Mouse (Mus musculus) adrenal gland, adult 2 months (tissue): Measurements from ENCODE around the gene Senp3. TPM values are rescaled to one million over a fixed set of nuclear protein-coding genes. Genes with fewer than 3 reads are reported as not detected.
"Not testable (repeated sequence)": the region's sequence is repeated elsewhere in the genome, so short reads cannot be mapped to it uniquely, and the experiment has no call there.

Experiments
- DNase-seq: peaks from one replicate; pipeline ENCODE4 v3.0.0; 2021
- polyA plus RNA-seq: library from polyadenylated mRNA; depleted of rRNA; stranded (reverse); fragments of >200 nt; gene quantifications from 2 replicates; pipeline ENCODE4 v1.2.3, GENCODE M21; 2012
- total RNA-seq, 2 experiments: library from RNA; stranded (reverse); gene quantifications; 2 replicates each; pipeline ENCODE4 v1.2.3; 2021

Senp3 gene
- total and polyA plus RNA-seq, 3 experiments: 37.5 to 75.5 (median 65.5) TPM

DNA sequence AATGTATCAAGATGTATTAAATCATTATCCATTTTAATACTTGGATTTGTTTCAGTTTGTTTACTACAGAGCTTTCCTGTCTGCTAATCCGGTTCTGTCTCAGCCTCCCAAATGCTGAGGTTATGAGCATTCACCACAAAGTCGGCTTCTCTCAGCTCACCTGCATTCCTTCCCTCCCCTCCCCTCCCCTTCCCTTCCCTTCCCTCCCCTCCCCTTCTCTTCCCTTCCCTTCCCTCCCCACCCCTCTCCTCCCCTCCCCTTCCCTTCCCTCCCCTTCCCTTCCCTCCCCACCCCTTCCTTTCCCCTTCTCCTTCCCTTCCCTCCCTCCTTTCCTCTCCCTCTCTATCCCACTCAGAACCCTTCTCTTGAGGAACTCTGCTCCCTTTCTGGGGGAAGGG is 22.7 kb upstream of the Senp3 start:
- DNase-seq: no peak

DNA sequence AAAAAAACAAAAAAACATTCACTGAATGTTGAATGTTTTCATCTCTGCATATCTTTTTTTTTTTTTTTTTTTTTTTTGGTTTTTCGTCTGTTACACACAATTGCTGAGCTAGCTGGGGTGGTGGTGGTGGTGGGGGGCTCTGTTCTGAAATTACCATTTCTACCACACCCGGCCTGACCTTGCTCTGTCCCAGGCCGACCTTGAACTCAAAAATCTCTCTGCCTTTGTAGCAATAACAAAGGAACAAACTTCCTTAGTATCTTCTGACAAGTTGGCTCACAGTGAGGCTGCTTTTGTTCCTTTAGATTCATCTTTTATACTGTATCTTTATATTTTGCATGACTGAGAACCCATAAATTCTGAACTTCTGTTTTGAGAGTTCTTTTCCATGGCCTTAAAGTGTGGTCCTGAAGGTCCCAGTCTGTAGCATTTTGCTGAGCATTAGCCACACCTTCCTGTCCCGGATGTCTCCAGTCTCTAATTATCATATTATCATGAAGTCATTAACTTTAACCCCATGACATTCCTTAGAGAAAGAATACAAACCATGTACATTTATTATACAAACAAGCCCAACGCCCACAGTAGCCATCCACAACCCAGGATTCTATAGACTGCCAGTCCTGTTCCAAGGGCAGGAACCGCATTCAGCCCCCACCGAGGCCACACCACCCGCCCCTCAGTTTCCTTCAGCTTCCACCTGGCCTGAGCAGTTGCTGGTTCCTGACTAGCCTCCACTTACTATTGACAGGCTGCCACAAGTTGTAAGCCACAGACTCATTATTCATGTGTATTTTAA is 22.1 kb upstream of the Senp3 start:
- DNase-seq: no peak

DNA sequence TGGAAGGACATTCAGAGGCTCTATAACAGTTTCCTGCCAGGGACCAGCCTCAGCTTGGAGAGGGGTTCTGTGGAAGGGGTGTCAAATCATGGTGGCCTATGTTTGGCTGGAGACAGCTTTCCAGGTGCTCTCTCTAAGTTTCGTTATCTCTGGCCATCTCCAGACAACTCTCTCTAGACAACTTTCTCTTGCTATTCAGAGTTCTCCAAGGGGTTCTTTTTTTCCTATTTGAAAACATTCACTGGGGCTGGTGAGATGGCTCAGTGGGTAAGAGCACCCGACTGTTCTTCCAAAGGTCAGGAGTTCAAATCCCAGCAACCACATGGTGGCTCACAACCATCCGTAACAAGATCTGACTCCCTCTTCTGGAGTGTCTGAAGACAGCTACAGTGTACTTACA is 21.5 kb upstream of the Senp3 start:
- not testable (repeated sequence) for DNase-seq

DNA sequence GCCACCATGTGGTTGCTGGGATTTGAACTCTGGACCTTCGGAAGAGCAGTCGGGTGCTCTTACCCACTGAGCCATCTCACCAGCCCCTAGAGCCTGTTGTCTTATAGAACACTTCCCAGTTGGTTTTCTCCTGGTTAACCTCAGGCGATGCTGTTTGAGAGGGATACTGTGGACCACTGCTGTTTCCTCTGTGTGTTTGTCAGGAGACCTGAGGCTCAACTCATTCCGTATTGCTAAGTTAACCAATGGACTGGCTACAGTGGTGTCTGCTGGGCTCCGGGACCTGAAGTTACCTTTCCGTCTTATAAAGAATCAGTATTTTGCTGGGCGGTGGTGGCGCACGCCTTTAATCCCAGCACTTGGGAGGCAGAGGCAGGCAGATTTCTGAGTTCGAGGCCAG is 21.0 kb upstream of the Senp3 start:
- DNase-seq: not testable (repeated sequence)

DNA sequence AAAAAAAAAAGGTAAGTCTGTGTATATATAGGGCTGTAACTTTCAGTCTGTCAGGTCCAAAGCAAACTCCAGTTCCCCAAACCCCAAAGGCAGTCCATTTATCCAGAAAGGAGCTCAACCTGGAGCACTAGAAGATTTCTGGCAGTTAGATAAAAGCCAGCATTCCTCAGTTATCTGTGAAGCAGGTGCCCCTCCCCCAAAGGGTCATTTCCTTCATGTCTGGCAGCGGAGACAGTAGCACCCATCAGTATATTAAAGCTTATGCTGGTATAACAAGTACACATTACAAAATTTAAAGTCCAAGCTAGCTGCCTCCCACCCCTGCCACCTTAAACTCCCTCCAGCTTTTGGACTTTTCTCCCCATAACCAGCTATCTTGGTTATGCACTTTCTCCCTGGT is 17.7 kb upstream of the Senp3 start:
- peak; percentile 39 for DNase-seq

DNA sequence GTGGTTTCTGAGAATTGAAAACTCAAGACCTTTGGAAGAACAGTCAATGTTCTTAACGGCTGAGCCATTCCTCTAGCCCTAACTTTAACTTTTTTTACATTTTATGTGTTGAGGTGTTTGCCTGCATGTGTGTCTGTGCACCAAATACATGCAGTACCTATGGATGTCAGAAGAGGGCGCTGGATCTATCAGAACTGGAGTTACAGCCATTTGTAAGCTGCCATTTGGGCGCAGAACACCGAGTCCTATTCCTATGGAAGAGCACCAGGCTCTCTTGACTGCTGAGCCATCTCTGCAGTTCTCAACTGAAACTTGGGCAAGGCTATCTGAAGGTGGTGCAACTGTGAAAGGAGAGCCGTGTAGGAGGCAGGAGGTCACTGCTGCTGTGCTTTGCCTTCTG is 16.7 kb upstream of the Senp3 start:
- DNase-seq: no peak

DNA sequence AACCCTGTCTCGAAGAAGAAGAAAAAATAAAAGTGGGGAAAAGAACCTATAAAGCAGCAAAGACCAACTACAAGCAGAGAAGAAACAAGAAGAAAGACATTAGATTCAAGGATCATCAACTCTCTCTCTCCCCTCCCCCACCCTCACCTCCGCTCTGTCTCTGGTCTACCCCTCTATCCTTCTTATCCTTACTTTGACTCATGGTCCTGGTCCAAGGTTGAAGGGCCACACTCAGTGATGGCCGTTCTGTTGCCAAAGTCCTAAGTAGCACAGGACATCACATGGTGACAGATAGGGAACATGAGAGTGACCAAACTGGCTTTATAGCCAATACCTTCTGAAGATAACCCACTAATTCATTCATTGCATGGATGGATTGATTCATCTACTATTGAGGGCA is 15.5 kb upstream of the Senp3 start:
- no peak for DNase-seq

DNA sequence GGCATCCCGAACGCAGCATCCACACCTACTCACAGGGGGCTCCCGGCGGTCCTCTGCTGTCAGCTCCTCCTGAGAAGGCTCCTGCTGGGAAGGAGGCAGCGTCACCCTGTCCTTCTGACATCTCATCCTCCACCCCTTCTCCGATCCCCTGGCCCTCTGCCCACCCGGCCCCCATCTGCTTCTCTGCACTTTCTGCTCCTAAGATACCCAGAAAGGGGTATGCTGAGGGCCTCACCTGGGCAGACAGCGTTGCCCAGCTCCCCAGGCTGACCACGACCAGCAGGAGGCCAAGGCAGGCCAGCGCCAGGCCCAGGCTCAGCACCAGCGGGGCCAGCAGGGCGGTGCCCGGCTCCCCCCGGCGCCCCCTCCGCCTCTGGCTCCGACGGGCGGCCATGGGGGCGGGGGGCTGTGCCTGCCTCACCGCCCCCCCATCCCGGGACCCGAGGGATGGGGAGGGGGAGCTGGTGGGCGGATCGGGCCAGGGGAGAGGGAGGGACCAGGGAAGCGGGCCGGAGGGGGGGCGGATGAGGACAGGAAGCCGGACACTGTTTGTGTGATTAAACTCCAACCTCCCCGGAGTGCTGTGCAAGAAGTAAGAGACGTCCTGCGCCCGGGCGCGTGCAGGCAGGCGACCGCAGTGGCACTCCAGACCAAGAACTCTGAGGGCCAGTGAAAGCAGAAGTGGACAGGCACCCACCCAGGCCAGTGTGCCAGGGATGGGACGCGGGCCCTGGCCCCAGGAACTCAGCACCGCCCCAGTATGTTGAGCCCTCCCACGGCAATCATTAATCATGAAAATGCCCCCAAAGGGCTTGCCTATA is 13.7 kb upstream of the Senp3 start, which contains the start of the genes Tnfsf12 and Tnfsfm13:
Tnfsf12 (minus strand) TSS at position 489 of the 821 bp plus-strand sequence.
Tnfsfm13 (minus strand) TSS at position 738 of the 821 bp plus-strand sequence.
- peak; percentile 89 for DNase-seq

DNA sequence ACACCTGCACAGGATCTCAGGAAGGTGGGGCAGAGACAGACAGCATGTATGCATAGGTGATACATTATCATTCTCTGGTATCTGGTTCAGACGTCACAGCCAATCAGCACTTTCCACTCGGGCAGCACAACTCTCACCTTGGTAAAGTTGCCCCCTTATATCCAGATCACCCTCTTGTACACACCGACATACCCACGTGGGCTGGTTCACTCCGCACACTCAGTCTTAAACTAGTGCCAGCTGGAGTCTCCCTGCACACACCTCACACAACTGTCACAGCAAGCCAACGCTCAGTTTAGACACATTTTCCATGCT is 13.1 kb upstream of the Senp3 start:
- no peak for DNase-seq

DNA sequence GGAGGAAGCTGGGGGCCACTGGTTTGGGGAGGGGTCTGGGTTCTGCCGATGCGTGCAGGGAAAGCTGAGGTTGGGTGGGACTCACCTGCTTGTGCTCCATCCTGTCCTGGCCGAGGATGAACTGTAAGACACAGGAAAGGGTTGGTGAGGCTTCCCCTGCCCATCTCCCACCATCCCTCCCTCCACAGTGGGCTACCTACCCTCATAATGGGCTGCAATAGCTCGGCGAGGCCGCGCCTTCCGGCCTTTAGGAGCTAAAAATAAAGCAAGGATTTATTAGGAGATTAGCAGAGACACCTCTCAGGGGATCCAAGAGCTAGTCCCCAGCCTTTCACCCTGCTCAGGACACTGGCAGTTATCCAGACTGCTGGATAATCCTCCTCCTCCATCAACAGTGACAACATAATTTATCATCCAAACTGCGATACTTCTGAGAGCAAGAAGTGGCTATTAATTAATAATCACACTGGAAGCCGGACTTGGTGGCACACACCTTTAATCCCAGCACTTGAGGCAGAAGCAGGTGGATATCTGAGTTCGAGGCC is 11.6 kb upstream of the Senp3 start:
- DNase-seq: no peak

DNA sequence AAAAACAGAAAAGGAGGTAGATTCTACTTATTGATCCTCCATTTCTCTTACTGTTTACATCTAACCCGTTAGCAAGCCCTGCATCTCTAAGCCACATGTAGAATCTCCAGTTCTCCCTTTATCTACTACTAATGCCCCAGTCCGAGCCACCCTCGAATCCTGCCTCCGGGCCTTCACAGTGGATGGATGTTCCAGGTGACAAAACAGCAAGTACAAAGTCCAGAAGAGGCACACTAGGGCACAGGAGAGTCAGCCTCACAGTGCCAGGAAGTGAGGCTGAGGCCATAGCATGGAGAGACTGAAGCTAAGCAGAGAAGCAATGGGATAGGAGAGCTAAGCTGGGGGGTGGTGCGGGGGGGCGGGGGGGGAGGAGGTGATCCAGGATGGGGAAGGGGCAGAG is 11.0 kb upstream of the Senp3 start:
- DNase-seq: no peak

DNA sequence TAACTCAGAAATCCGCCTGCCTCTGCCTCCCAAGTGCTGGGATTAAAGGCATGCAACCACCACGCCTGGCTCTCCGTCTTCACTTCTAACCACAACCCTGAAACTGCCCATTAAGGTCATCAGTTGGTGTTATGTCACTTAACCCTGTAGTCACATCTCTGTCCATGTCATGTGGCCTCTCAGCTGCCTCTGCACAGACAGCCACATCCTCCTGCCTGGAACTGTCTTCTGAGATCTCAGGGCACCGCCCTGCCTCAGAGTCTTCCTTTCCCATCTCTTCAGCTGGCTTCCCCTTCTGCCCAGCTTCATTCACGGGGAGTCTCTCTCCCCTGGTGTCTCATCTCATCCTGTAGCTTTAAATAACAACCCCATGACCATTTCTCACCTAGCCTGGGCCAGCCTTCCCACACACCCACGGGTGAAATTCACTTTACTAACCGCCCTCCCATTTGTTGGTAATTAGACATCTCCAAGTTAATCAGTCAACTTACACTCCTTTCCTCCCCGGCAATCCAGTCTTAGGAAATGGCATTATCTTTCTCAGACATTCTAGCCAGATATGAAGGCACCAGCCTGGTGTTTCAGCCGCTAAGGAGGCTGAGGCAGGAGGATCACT is 10.4 kb upstream of the Senp3 start:
- DNase-seq: no peak

DNA sequence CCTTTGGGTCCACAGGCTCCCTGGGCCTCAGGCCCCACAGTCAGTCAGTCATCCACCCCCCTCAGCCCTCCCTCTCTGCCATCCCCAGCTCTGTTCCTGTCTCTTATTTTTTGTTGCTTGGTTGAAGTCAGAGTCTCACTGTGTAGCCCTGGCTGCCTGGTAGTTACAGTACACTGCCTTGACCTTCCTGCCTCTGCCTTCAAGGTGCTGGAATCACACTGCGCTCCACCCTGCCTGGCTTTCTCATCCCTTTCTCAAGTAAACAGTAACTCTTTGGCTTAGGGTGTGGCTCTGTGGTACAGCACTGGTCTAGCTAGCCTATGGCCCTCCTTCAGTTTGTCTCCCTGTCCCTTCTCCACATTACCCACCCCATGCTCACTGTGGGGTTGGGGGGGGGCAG is 8.0 kb upstream of the Senp3 start:
- no peak for DNase-seq

DNA sequence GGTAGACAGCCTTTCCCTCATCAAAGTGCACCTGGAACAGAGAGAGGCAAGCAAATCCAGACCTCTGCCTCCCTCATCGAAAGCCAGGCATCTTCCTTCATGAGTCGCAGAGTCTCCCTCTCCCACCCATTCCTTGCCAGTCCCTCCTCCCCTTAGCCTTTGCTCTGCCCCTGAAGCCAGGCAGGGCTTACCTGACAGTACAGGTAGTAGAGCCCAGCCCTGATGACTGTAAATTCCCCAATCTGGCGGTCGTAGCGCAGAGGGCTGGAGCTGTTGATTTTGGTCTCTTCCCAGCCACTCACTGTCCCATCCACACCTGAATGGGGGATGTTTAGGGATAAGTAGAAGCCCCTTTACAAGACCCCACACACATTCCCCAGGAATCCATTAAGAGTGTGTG is 5.2 kb upstream of the Senp3 start:
- no peak for DNase-seq

DNA sequence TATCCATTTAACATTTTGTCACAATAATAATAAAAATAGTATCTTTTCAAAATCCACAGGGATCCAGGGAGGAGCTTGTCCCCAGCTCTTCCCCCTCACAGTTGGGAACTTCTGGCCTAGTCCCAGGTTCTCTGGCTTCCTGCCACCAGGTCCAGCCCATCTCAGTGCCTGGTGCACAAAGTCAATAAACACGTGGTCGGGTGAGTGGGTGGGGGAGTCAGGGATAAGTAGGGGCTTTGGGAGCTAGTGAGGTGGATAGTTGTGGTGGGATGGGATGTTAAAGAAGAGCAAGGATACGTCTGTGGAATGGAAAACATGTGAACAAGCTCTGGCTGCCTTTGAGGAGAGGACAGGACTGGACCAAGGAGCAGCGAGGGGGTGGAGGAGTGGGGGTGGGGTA is 4.5 kb upstream of the Senp3 start:
- DNase-seq: peak; percentile 64

DNA sequence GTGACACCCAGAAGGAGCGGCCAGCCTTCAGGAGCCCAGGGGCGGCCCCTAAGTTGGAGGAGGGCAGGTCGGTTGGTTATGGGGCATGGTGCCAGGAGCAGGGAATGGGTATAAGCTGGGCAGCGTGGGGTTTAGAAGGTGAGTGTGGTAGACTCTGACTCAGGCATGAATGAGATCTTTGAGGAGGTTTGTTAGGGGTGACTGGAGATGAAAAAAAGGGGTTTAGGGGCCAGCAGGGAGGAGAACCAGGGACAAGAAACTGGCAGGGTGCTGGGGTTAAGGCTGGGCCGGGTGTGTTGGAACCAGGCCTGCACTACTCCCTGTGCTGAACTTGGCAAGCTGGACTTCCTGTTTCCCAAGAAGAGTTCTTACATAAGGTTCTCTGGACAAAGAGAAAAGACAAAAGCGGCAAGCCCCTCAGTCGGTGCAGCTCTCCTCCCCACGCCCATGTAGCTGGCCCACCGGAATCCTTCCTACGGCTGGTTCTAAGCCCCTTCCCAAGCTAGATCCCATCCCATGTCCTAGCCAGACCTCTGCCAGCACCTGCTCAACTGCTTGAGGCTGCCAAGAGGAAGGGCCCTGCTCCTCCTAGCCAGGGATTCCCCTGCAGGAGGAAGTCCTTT is 3.8 kb upstream of the Senp3 start, which contains the start of gene Tnfsf13:
Tnfsf13 (minus strand) TSS at position 259 of the 623 bp plus-strand sequence.
- peak; percentile 86 for DNase-seq

DNA sequence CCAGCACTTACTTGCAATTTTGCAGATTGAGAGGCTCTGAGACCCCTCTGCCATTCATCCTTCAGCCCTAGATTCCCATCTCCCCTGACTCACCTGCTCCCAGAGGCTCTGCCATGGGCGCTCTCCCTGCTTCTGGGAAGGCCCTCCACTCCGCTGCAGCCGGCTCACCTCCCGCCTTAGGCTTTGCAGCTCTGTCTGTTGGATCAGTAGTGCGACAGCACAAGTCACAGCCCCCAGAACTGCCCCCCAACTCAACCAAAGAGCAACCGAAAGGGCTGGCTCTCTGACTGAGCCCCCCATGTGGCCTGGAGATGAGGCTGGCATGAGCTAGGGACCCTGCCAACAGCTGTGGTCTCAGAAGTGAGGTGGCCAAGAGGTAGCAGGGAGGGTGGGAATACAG is 3.1 kb upstream of the Senp3 start:
- DNase-seq: peak; percentile 21

DNA sequence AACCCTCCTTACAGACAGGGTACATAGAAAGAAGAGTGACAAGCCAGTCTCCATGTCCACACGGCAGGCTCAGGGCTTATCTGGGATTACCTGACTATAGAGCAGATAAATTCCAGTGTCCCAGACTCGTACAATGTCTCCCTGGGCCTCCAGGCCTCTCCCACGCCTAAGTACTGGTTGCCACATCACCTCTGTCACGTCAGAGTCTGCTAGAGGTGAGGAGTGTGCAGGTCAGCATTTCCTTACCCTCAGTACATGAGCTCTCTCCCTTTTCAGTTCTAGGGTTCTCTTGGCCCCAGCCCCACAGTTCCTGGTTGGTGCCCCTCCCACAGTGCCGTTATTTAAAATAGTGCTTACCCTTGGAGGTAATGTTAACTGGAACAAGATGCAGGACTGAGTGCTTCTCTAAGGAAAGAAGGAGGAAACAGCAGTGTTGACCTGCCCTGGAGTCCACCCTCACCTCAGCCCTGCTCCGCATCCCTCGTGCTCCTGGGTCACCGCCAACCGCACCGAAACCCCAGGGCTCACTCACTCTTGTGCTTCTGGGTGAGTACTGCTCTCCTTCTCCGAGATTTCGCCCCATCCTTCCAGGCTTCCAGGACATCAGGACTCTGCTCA is 2.4 kb upstream of the Senp3 start:
- no peak for DNase-seq

DNA sequence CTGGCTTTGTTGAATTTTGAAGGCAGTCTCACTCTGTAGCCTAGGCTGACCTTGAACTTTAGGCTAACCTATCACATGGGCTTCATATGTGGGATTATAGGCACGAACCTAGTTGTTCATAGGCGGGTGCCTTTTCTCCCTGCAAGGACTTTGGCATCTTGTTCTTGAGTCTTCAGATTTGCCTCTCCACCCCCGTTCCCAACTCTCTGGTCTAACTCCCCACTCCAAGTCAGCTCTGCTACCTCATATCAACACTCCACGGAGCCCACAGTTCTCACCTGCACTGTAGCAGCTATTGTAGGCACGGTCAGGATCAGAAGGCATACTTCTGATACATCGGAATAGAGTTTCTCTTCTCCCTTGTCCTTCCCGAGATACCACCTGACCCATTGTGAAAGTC is 1.7 kb upstream of the Senp3 start:
- DNase-seq: no peak

DNA sequence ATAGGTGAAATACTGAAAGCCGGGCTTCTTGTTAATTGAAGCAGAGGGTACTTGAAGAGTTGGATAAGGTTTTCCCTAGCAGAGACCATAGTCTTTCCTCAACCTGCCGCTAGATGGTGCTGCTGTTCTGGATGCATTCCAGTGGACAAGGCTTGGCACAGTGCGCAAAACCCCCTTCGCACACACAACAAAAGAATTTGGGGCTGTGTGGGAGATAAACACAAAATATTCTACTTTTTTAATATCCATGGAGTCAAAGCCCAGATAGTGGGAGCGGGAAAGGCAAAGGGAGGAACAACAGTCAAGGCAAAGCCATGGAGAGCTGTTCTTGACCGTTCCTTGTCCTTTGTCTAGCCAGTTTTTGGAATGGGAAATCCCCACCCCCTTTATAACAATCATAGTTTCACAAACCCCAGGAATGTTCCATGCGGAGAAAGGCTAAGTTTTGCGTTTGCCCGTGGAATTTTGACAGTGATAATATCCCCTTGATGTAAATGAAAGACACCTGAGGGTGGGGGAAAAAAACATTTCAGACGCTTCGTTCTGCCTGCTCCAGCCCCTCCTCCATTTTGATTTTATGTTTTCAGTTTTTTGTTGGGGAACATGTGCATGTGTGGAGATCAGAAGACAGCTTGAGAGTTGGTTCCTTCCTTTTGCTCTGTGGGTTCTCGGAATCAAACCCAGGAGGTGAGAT is 1.1 kb upstream of the Senp3 start:
- peak; percentile 89 for DNase-seq

DNA sequence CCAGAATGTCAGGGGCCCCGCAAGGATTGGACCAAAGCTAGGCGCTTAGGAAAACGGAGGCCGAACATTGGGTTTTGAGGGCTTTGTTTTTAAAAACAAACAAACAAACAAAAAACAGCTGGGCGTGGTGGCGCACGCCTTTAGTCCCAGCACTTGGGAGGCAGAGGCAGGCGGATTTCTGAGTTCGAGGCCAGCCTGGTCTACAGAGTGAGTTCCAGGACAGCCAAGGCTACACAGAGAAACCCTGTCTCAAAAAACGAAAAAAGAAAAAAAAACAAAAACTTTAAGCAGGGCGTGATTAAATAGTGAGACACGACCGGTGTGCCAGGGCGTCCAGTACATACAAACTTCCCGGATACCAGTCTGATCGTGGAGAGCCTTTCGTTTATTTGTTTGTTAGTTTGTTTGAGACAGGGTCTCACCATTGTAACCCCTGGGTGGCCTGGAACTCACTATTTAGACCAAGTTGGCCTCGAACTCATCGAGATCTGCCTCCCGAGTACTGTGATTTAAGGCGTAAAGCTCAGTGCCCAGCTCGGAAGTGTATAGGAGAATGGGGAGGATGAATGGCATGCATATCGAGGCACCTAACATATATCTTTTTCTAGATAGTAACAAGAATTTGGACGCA is 440 bp upstream of the Senp3 start:
- DNase-seq: no peak
